Mouse (Mus musculus) retina, postnatal 1 day (tissue): ENCODE results near the gene Akap7.

Experiments
- DNase-seq: peaks from one replicate; pipeline ENCODE4 v3.0.0-alpha.2; 2012

Gene Akap7

DNA sequence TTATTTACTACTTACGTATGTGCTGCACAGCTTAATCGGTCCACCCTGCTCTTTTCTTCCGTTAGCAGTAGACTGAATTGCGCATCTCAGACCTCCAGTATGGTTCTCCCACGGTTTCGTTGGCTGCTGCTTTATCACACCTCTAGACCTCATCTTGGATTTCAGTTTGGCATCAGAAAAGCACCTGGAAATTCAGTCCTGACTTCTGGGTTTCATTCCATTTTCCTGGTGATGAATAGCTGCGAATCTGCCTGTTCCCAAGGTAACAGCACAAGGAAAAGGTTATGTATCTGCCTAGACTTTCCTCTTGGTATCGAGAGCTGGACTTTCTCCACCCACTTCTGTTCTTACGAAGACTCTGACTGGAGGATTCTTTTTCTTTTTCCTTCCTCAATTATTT is at the start of gene Akap7:
Gene Akap7 (minus strand): TSS at position 101 of the 400 bp plus-strand sequence.
- DNase-seq, result no peak

DNA sequence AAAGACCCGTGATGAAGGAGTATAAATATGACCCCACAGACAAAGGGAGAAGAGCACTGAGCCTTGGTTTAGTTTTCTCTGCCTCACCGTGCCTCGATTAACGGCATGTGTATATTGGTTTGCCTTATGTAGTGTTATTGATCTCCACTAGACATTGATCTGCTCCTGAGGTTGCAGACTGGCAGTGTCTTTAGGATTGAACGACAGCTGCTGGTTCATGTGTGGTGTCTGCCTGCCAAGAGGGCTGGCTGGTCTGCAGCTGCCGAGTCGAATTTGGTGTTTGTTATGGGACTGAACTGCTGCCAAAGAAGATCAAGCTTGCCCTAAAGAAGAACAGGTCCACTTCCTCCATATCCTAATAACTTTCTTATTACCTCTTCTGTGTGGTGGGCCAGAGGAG is 46.7 kb upstream of the Akap7 start:
- DNase-seq, result no peak

DNA sequence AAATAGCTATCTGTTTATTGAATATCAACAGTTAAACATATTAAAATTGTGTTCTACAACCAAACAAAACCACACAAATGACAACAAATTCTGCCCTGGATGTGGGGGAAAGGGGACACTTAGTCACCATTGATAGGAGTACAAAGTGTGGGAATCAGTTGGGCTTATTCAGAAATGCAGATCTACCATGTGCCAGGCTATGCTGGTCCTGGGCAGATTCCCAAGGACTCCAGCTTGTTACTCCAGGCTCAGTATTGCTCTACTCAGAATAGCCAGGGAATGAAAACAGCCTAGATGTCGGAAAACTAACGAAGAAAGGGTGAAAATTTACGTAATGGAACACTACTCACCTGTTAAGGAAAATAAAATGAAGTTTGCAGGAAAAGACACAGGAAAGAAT is 46.3 kb upstream of the Akap7 start:
- DNase-seq, result no peak

DNA sequence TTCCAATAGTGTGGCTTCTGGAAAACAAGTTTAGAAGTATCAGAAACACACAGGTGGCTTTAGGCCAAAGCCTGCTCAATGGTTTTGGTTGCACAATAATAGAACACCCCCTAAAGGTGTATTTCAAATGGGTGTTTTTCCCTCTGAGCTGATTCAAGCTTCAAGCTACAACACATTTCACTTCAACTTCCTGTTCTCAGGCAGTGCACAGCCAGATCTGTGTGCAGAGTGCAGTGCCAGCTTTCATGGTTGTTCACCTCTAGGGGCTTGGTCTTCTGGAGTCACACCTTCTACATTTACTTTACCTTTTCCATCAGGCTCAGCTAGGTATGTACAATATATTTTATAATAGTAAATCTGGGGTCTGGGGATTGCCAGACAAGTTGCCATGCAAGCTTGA is 35.1 kb upstream of the Akap7 start:
- DNase-seq, result no peak

DNA sequence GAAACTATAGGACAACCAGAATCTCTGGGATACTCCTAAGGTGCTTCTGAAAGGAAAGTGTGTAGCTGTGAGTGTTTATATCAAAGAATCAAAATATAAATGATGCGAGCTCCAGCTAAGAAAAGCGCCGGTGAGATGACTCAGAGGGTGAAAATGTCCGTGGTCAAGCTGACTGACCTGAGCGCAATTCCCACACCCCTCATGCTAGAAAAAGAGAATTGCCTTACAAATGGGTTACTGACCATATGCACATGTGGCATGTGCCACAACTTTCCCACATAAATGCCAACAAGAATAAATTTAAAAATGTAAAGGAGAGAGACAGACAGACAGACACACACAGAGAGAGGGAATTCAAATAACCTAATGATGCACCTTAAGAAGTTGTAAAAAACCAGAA is 33.0 kb upstream of the Akap7 start:
- no peak for DNase-seq

DNA sequence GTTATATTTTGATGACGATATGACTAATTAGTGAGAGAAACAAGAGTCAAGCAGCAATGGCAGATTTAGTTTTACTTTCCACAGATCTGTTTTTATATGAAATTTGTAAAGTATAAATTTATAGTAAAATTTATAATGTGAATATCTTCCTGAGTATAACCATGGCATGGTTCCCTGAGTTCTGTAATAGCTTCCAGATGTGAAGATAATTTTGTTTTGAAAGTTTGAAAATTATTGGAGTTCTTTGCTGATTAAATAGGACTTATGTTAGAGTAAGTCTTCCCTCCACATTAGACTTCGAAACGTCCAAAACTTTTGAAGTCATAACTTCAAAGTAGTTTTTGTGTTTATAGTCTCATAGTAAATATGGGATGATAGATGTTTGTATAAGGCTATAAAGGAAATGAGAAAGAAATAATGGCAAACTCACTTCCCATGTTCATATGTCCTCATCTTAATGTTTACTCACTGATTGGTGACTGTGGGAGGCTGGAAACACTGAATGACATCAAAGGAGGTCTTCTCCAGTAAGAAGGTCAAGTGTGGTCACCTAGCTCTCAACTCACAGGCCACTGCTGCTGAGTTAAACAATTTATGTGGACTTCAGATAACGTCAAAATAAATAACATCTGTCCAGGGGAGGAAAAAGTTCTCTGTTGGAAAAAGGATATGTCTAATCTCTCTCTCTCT is 25.9 kb upstream of the Akap7 start:
- no peak for DNase-seq

DNA sequence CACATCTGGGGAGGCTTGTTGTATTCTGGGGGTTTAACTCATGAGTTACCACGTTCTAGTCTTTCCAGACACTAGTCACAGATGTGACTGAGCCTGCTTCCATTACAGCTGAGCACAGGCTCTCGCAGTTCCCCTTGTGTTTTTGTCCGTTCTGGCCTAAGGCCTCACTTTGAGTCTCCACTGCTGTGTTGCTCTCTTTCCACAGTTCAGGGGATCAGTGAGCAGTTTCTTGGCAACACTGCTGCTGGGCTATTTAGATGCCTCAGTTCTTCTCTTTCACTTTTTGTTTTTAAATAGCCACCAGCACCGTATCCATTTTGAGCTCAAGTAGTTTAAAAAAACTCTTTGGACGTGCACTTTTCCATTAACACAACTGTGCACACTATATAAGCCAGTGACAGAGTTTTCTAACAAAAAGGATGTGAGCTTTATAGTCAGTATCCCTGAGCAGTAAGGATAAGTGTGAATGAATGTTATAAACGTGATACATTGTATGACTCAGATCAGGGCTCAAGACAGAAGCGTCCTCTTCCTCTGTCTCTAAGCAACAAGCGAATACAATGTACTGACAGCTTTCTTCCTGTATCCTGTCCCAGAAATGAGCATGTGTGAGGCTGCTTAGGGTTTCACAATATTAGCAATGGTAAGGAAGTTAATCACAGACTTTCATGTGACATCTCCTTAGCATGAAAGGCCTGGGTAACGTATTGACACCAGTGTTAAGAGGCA is 23.8 kb upstream of the Akap7 start:
- peak; percentile 33 for DNase-seq

DNA sequence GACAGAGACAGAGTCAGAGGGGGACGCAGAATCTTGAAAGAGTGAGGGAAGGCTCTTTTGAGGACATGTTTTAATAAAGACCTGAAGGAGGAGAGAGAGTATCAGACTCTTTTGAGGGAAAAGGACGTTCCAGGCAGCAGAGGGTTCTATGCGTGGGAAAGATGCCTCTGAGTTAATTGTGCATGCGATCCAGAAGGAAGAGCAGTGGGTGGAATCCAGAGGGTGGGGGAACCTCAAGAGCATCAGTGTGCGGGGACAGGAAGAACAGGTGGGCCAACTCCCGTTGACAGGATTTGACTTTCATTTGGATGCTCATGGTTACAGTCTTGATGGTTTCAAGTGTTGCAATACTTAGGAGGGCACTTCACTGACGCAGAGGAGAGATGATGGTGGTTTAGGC is 22.4 kb upstream of the Akap7 start:
- DNase-seq, result no peak

DNA sequence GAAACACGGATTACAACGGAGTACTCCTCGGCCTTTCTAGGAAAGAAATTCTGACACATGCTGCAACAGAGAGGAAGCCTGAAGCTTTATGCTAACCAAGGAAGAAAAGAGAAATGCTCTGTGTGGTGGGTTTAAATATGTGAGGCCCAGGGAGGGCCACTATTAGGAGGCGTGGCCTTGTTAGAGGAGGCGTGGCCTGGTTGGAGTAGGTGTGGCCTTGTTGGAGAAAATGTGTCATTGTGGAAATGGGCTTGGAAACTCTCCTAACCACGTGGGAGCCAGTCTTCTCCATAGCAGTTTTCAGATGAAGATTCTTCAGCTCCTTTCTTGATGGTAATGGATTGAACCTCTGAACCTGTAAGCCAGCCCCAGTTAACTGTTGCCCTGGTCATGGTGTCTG is 19.8 kb upstream of the Akap7 start:
- DNase-seq, result no peak

DNA sequence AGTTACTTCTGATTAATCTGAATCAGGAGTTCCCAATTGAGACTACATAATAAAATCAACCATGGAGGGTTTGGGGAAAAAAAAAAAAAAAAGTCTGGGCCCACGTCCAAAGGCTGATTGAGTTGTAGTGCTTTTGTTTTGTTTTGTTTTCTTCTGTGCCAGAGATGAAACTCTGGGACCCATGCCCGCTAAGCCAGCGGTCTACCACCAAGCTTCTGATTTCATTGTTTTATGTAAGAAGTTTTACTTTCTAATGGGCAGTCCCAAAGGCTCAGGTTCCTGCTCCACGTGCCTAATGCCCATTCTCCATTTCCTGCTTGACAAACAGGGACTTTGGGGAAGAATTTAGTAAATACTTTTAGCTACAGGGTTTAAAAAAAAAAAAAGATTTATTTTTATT is 18.0 kb upstream of the Akap7 start:
- peak; percentile 40 for DNase-seq

DNA sequence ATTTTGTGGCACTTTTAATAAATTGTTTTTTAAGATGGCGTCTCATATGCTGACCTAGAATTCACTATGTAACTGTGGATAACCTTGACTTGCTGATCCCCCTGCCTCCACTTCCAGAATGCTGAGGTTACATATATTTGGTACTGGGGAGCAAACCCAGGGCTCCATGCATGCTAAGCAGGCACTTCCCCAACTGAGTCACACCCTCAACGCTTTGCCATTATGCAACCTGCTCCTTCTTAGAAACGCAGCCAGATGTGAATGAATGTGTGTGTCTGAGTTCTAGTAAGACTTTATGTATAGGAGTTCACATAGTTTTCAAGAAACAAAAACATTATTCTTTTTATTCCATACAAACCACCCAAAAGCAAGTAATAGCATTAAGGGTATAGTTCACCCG is 13.5 kb upstream of the Akap7 start:
- no peak for DNase-seq

DNA sequence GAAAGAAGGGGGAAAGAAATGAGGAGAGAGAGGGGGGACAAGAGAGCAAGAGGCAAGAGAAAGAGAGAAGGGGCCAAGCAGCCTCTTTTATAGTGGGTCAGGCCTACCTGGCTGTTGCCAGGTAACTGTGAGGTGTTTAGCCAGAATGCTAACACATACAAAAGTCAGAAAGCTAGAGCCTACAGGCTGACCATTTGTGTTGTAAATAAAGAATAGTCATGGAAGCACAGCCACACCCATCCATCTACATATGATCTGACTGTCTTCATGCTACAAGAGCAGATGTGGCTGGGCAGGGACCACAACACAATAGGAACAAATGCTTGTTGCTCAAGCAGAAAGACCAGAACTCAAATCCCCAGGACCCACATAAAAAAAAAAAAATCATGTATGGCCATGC is 11.9 kb upstream of the Akap7 start:
- no peak for DNase-seq

DNA sequence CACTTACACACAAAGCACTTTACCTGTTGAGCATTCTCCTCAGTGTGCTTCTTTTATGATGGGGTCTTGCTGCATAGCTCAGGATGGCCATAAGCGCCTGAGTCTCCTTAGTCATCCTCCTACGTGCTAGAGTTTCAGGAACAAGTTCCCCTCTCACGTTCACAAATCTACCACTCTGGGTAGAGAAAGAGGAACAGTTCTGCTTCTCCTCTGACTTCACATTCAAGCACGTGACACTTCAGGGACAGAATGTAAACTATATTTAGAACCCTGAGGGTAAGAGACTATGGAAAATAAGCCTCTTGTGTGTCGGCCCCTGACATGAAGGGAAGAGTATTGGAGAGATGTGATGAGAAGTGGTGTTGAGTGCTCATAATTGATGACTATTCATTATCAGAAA is 10.7 kb upstream of the Akap7 start:
- no peak for DNase-seq

DNA sequence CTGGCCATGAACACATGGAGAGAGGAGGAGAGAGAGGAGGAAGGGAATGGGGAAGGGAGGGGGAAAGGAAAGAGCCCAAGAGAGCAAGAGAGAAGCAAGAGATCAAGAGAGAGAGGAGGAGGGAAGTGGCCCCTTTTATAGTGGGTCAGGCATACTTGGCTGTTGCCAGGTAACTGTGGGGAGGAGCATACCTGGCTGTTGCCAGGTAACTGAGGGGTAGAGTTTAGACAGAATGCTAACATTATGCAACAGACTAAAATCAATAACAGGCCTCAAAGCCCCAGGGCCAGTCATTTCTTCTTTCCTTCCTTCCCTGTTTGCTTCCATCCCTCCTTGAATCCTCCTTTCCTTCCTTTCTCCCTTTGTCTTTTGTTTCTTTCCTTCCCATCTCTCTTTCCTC is 10.0 kb upstream of the Akap7 start:
- DNase-seq, result no peak

DNA sequence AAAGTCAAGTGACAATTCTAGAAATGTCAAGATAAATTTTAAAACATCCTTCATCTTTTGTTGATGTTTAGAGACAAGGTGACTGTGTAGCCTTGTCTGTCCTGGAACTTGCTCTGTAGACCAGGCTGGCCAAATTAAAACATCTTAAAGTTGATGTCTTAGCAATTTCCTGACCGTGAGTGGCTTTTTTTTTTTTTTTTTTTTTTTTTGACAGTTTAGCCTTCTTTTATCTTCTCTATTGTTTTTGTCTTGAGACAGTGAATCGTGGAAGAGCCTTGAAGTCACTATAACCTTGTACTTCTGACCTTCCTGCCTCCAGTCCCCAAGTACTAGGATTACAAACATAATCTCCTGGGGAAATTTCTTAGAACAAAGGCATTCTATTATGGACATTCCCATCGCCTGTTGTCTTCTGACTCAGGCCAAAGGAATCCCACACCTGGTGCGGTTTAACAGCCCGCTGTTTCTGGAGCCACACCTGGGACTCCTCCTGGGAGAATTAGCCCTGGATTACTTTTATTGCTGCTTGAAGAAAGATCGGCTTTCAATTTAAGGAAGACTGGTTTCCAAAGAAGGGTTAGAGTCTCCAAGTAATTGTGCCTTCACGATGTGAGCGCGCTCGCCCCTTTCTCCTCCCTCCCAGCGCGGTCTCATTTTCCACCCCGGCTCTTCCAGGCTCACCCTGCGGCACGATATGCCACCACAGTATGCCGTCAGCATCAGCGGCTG is 6.3 kb upstream of the Akap7 start:
- no peak for DNase-seq

DNA sequence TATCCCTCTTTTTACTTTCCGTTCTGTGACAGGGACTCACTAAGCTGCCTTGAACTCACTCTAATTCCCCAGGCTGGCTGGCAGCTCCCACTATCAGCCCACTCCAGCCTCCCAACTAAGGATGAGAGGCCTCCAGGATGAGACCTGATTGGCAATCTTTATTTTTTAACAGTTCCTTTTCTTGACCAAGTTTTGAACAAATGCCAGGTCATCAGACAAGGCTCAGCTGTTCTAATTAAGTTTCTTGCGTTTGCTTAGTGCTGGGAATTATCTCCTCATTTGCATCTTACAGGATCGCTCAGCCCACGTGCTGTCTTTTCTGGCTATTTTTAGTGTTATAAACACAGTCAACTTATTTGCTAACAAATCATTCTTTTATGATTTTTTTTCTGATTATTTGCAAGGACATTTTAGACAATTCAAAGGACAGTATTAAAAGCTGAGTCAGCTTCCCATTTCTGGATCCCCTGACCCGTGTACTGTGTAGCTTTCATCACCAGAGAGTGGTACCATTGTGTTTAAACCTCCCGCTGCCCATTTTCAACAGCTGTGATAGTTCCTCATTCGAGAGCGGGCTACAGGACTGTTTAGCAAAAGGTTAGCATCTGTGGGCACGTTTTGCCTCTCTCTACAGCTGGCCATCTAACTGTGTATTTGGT is 4.0 kb upstream of the Akap7 start:
- DNase-seq, result peak; percentile 68

DNA sequence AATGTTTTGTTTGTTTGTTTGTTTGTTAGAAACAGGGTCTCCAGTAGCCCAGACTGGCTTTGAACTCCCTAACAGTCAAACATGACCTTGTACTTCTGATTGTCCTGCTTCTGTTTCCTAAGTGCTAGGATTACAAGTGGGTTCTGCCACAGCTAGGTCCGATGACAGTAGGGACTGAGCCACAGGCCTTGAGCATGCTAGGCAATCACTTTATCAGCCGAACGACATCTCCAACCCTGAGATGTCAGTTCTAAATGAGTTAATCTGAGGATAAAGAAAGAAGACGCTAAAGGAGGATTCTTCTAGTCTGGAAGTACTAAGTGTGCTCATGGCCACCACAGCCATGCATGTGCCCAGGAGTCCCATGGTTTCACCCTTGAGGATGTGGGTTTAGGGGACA is 3.1 kb upstream of the Akap7 start:
- DNase-seq, result no peak

DNA sequence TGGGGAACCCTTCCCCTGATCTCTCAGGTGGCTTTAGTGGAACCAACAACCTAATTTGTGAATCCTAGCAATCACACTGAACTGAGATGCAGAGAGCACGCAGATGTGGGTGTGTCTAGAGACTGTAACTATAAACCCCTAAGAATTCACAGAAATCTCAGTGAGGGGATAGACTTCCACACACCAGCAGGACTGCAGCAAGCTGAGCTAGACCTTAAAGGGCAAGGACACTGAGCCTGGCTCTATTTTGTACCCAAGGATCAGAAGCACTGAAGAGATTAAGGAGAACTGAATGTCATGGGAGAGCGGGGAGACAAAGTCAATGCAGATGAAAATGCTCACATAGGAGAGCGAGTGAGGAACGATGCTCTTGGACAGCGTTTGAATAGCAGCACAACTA is 2.3 kb upstream of the Akap7 start:
- no peak for DNase-seq

DNA sequence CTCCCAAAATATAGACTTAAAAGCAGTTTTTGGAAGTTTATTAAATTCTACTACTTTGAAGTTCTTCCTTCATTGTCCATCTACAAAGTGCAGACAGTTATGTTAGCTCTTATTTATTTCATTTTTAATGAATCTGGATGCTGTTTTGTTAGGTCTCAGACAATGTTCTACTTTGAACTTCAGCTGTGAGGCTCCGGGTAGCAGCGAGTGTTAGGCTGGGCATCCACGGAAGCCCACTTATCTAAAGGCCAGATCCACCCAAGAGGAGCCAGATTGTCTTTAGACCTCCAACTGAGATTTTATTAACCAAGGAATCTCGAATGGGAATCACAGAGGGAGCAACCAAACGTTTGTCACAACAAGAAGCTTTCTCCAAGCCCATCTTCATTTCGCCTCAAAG is 2.5 kb downstream of the Akap7 start:
- no peak for DNase-seq

DNA sequence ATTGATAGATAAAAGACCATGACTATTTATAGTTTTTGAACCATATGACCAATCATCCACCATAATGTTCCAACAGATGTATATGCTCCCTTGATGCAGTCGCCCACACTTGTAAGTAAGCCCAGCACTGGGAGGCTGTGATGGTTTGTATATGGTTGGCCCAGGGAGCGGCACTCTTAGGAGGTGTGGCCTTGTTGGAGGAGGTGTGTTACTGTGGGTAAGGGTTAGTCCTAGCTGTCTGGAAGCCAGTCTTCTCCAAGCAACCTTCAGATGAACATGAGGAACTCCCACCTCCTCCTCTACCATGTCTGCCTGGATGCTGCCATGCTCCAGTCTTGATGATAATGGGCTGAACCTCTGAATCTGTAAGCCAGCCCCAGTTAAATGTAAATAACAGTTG is 3.1 kb downstream of the Akap7 start:
- no peak for DNase-seq

DNA sequence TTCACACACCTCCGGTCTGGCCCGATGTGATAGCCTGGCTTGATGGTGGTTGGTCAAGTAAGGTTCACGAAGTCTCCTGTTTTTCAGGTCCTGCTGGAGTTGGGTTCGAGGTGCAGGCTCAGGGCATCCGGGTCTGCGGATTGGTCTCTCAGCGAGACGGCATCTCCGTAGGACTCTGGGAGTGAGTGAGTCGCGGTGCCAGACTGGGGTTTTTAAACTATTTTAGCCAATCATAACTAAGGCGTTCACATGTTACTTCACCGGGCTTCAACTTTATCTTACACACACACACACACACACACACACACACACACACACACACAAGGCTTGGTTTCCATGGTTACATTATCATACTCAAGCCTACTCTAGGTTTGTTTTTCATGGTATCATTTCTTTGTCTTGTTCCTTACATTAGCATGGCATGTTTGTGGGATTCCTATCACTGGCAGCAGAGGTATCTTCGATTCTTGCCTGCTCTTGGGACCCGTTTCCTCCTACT is 8.6 kb downstream of the Akap7 start:
- DNase-seq, result no peak

DNA sequence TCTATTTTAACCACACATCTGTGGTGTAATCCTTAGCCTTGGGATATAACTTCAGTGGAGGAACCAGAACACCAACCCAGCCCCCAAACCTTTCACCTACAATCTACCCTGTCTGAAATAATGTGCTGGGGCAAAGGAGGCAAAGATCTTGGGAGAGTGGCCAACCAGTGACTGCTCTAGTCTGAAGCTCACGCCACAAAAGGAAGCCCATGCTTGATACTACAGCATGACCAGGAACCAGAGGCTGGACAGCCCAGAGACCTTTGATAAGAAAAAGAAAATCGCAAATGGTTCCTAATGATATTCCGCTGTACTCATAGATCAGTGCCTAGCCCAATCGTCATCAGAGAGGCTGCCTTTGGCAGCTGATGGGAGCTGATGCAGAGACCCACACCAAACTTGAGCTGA is 9.4 kb downstream of the Akap7 start:
- no peak for DNase-seq

DNA sequence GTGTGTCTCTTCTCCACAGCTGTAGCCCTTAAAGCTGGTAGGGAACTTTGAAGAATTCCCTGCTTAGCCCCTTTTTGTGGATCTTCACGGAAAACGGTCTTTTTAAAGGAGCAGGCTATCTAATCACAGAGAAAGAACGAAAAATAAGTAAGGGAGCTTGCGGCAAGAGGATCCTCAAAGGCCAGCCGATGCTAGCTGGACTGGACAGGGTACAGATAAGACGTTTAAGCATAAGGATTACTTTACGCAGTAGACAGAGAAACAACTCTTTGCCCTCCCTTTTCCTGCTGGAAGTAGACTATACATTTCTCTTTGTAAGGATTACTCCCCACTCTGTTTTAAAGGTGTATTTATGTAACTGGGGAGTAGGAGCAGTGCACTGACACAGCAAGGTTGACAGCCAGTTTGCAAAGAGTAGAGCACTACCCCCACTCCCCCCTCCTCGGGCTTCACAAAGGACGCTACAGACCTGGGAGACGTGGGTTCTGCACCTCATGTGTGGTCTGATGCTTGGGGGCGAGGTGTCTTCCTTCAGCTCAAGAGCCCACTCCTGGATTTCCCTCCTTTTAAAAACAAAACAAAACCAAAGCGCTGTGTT is 9.9 kb downstream of the Akap7 start:
- no peak for DNase-seq
